Mouse (Mus musculus): ENCODE measurements around the gene Sost. TPM values are rescaled to one million over a fixed set of nuclear protein-coding genes. Genes with fewer than 3 reads are reported as not detected.

Sost gene
- not detected in 2 replicates for polyA plus RNA-seq (2014; fragmentation: Nextera tagmentation; extraction: Ambion mirVana)

DNA sequence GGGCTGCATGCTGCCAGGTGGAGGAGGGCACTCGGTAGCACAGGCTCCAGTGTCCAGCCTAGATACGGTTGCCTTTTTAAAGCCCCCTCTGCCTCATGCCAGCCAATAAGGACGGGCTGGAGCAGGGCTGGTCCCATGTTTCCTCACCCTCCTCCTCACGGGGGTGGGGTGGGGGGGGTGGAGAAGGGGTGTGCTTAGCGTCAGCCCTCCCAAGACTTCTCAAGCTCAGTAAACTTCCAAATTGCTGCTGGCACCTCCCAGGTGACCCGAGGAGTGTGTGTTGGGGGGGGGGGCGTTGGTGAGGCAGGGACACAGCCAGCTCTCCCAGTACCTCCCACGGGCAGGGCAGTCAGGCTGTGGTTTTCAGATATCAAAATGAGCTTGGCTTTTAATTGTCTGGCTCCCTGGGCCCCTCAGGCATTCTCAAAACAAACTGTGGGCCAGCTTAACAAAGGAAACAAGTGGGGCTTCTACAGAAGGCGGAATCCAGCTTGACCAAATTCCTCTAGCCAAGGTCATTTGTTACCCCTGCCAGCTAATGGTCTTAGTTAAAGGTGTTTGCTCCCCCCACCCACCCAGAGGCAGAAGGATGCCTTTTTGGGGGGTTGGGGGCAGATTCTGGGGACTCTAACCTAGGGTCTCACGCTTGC, at the start of gene Sost:
TSS of gene Sost (minus strand) at position 51 of the 650 bp plus-strand sequence.
- peaks cover 65% of the 10 kb centered on the region for H3K27me3 ChIP-seq (replicated peaks; ENCODE audit: control insufficient read depth, insufficient read depth, low read length)
- peaks cover 4% of the 10 kb centered on the region; the same call in 1 of the 2 replicates for H3K4me1 ChIP-seq (replicated peaks; ENCODE audit: control insufficient read depth, insufficient read depth, low read length)
- H3K36me3 ChIP-seq (ENCODE audit: control insufficient read depth, insufficient read depth, low read length): no peaks in the 10 kb centered on the region
- no peak for ATAC-seq (replicated peaks; ENCODE audit: low FRiP score)
- H3K9me3 ChIP-seq (ENCODE audit: control insufficient read depth, low read length): no peaks in the 10 kb centered on the region
- WGBS: 22% methylated on average over 10 of the region's 10 CpGs
- no peak within 1 kb of the TSS for H3K4me3 ChIP-seq (ENCODE audit: low read depth, low read length)
- H3K27ac ChIP-seq (ENCODE audit: low read depth, low read length): no peak within 1 kb of the TSS
- no peak for DNase-seq (ENCODE audit: low spot score)
- H3K4me2 ChIP-seq: no peak within 1 kb of the TSS
- H3K9ac ChIP-seq (ENCODE audit: low read depth, low read length): no peak within 1 kb of the TSS

DNA sequence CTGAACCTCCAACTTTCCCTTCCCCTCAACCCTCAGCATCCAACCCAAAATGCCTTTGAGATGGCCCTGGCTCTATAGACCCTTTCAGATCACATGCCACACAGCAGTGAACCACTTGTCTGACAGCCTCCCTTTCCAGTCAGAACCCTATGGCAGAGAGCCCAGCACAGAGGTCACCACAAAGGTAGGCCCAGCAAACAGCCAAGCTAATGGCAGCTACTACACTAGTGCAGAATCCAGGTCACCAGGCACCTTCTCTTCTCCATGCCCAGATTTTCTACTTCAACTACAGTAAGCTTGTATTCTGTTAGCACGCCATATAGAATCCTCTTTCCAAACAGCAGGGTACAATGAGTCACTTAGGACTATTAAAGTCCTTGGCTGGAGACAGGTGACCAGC, 49.3 kb upstream of the Sost start:
- H3K27me3 ChIP-seq (replicated peaks; ENCODE audit: control insufficient read depth, insufficient read depth, low read length): no peaks in the 10 kb centered on the region; the same call in 1 of the 2 replicates
- H3K4me1 ChIP-seq (replicated peaks; ENCODE audit: control insufficient read depth, insufficient read depth, low read length): no peaks in the 10 kb centered on the region
- no peak overlapping the region for H3K9ac ChIP-seq (ENCODE audit: low read depth, low read length)
- WGBS: 86% methylated on average over 1 of the region's 1 CpGs
- no peak overlapping the region for H3K4me3 ChIP-seq (ENCODE audit: low read depth, low read length)
- no peak overlapping the region for H3K27ac ChIP-seq (ENCODE audit: low read depth, low read length)
- DNase-seq (ENCODE audit: low spot score): no peak
- H3K36me3 ChIP-seq (ENCODE audit: control insufficient read depth, insufficient read depth, low read length): no peaks in the 10 kb centered on the region
- no peak for ATAC-seq (replicated peaks; ENCODE audit: low FRiP score)
- no peaks in the 10 kb centered on the region for H3K9me3 ChIP-seq (ENCODE audit: control insufficient read depth, low read length)
- no peak overlapping the region for H3K4me2 ChIP-seq

DNA sequence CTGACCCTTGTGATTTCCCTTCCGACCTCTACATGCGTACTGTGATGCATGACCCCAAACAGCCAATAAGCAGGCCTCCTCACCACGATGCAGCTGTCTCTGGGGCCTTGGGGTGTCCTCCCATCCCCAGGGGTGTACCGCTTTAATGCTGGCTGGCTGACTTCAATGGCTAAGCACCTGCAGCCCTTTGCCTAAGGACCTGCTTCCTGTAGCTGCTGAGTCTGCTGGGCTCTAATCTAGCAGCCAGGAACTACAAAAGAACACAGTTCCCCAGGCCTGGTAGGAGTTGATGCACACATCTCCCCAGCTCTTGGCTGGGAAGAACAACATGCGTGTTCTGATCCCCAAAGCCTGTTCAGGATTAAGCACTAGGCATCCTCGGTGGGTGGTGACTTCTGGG, 48.7 kb upstream of the Sost start:
- Histone ChIP-seq H3K9ac (ENCODE audit: low read depth, low read length) (no peak overlapping the region), H3K4me1 (replicated peaks; ENCODE audit: control insufficient read depth, insufficient read depth, low read length) (no peaks in the 10 kb centered on the region), H3K4me3 (ENCODE audit: low read depth, low read length) (no peak overlapping the region), H3K4me2 (no peak overlapping the region), H3K9me3 (ENCODE audit: control insufficient read depth, low read length) (no peaks in the 10 kb centered on the region), H3K27ac (ENCODE audit: low read depth, low read length) (no peak overlapping the region), H3K27me3 (replicated peaks; ENCODE audit: control insufficient read depth, insufficient read depth, low read length) (no peaks in the 10 kb centered on the region; the same call in 1 of the 2 replicates), H3K36me3 (ENCODE audit: control insufficient read depth, insufficient read depth, low read length) (no peaks in the 10 kb centered on the region)
- WGBS: 68% methylated on average over 6 of the region's 6 CpGs
- DNase-seq (ENCODE audit: low spot score) (no peak), ATAC-seq (replicated peaks; ENCODE audit: low FRiP score) (no peak)

DNA sequence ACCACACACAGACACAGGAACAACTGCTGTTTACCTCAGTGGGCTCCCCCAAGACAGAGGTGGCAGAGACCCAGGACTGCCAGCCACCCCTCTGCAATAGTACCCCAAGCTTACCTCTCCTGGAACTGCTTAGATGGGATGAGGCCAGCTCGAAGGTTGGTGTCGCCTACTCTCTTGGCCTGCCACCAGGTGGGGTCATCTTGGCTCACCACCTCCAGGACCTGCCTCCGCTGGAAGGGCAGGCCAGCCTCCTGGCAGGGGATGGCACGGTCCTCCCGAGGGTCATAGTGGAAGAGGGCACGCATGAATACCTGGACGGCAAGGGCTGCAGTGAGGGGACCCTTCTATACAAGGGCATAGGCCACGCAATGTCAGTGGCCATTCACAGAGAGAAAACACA, 46.4 kb upstream of the Sost start:
- Histone ChIP-seq H3K9ac (ENCODE audit: low read depth, low read length) (no peak overlapping the region), H3K4me1 (replicated peaks; ENCODE audit: control insufficient read depth, insufficient read depth, low read length) (no peaks in the 10 kb centered on the region), H3K27ac (ENCODE audit: low read depth, low read length) (no peak overlapping the region), H3K27me3 (replicated peaks; ENCODE audit: control insufficient read depth, insufficient read depth, low read length) (no peaks in the 10 kb centered on the region), H3K4me3 (ENCODE audit: low read depth, low read length) (no peak overlapping the region), H3K9me3 (ENCODE audit: control insufficient read depth, low read length) (no peaks in the 10 kb centered on the region), H3K36me3 (ENCODE audit: control insufficient read depth, insufficient read depth, low read length) (no peaks in the 10 kb centered on the region), H3K4me2 (no peak overlapping the region)
- WGBS: 82% methylated on average over 8 of the region's 8 CpGs
- DNase-seq (ENCODE audit: low spot score) (no peak), ATAC-seq (replicated peaks; ENCODE audit: low FRiP score) (no peak)

DNA sequence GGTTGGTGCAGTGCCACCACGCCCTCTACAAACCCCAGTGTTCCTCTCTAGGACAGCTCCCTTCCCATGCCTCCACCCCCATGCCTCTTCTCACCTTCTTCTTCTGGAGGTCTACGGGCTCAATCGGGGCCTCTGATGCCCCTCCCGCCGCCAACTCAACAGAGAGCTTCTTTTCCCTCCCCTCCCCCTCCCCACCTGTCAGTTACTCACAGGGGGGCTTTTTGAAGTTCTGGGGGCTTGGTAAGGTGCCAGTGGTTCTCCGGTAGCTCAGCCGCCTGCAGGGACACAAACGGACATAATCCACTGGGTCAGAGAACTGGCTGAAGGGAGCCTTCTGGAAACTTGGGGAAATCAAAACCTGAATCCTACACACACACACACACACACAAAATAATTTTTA, 44.7 kb upstream of the Sost start:
- no peak overlapping the region for H3K4me2 ChIP-seq
- WGBS: 71% methylated on average over 8 of the region's 8 CpGs
- H3K36me3 ChIP-seq (ENCODE audit: control insufficient read depth, insufficient read depth, low read length): no peaks in the 10 kb centered on the region
- no peak overlapping the region for H3K27ac ChIP-seq (ENCODE audit: low read depth, low read length)
- DNase-seq (ENCODE audit: low spot score) (no peak), ATAC-seq (replicated peaks; ENCODE audit: low FRiP score) (no peak)
- no peaks in the 10 kb centered on the region for H3K27me3 ChIP-seq (replicated peaks; ENCODE audit: control insufficient read depth, insufficient read depth, low read length)
- H3K4me1 ChIP-seq (replicated peaks; ENCODE audit: control insufficient read depth, insufficient read depth, low read length): no peaks in the 10 kb centered on the region
- no peaks in the 10 kb centered on the region for H3K9me3 ChIP-seq (ENCODE audit: control insufficient read depth, low read length)
- no peak overlapping the region for H3K4me3 ChIP-seq (ENCODE audit: low read depth, low read length)
- H3K9ac ChIP-seq (ENCODE audit: low read depth, low read length): no peak overlapping the region

DNA sequence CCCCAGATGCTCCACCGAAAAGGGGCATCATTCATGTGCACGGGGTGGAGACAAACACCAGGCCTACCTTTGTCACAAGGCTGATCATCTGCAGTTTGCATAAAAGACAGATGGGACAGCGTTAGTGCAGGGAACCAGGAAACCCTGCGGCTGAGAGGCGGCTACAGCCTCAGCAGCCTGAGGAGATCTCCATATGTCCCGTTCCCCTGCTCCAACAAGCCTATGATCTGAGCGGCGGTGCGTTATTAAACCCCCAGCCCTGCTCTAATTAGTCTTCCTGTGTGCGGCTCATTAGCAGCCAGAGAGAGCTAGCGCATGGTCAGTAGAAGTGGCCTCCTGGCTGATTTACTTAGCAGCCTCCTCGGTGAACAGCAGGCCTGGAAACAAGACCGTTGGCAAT, 43.3 kb upstream of the Sost start:
- Histone ChIP-seq H3K27ac (ENCODE audit: low read depth, low read length) (no peak overlapping the region), H3K36me3 (ENCODE audit: control insufficient read depth, insufficient read depth, low read length) (no peaks in the 10 kb centered on the region), H3K9ac (ENCODE audit: low read depth, low read length) (no peak overlapping the region), H3K27me3 (replicated peaks; ENCODE audit: control insufficient read depth, insufficient read depth, low read length) (no peaks in the 10 kb centered on the region), H3K4me1 (replicated peaks; ENCODE audit: control insufficient read depth, insufficient read depth, low read length) (no peaks in the 10 kb centered on the region), H3K9me3 (ENCODE audit: control insufficient read depth, low read length) (no peaks in the 10 kb centered on the region), H3K4me2 (no peak overlapping the region), H3K4me3 (ENCODE audit: low read depth, low read length) (no peak overlapping the region)
- no peak for DNase-seq (ENCODE audit: low spot score)
- WGBS: 80% methylated on average over 13 of the region's 13 CpGs
- ATAC-seq (replicated peaks; ENCODE audit: low FRiP score): no peak

DNA sequence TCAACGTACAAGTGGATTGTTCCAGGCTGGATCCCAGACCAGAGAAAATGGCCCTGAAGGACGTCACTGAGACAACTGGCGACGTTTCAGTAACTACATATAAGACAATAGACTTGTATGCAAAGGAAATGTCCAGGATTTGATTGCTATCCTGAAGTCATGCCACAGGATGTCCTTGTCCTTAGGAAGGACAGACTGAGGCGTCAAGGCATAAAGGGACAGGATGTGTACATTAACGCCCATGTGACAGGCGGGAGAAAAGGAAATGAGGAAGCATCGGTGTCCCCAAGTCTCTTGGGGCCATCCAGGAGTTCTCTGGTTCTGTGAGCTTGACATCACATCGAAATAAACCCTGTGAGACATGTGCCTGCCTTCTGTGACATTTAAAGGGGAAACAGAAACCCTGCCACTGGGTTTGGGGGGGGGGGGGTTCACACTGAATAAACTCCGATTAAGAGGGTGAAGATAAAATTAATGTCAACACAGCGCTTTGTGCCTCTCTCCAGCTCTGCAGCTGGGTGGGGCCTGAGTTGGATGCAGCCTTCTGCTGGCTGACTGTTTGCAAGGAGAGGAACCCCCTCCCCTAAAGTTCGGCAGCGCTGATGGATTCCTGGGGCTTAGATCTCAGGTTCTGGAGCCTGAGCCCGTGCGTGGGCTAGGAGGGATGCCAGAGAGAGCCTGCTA, 42.3 kb upstream of the Sost start:
- H3K27me3 ChIP-seq (replicated peaks; ENCODE audit: control insufficient read depth, insufficient read depth, low read length): no peaks in the 10 kb centered on the region
- no peak overlapping the region for H3K27ac ChIP-seq (ENCODE audit: low read depth, low read length)
- H3K4me3 ChIP-seq (ENCODE audit: low read depth, low read length): no peak overlapping the region
- DNase-seq (ENCODE audit: low spot score): no peak
- H3K4me1 ChIP-seq (replicated peaks; ENCODE audit: control insufficient read depth, insufficient read depth, low read length): no peaks in the 10 kb centered on the region
- WGBS: 65% methylated on average over 15 of the region's 15 CpGs
- H3K4me2 ChIP-seq: no peak overlapping the region
- no peaks in the 10 kb centered on the region for H3K9me3 ChIP-seq (ENCODE audit: control insufficient read depth, low read length)
- no peak overlapping the region for H3K9ac ChIP-seq (ENCODE audit: low read depth, low read length)
- no peak for ATAC-seq (replicated peaks; ENCODE audit: low FRiP score)
- no peaks in the 10 kb centered on the region for H3K36me3 ChIP-seq (ENCODE audit: control insufficient read depth, insufficient read depth, low read length)

DNA sequence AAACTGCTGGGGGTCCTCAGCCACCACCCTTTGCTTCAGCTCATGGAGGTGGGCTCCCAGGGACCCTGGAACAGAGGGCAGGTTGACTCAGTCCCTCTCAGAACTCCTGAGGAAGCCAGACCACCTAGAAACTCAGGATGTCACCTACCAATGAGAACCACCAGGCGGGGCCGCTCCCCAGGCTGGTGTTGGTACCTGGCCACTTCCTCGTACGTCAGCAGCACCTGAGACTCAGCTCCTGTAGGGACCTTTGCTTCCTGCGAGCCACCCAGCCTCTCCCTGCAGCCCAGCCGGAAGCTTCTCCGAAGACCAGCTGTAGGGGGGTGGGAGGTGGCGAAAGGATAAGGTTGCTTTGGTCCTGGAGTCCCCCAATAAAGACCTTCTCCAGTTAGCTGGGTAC, 41.6 kb upstream of the Sost start:
- ATAC-seq (replicated peaks; ENCODE audit: low FRiP score): no peak
- H3K9ac ChIP-seq (ENCODE audit: low read depth, low read length): no peak overlapping the region
- no peaks in the 10 kb centered on the region for H3K36me3 ChIP-seq (ENCODE audit: control insufficient read depth, insufficient read depth, low read length)
- no peak overlapping the region for H3K4me3 ChIP-seq (ENCODE audit: low read depth, low read length)
- DNase-seq (ENCODE audit: low spot score): no peak
- no peak overlapping the region for H3K4me2 ChIP-seq
- no peaks in the 10 kb centered on the region for H3K9me3 ChIP-seq (ENCODE audit: control insufficient read depth, low read length)
- no peaks in the 10 kb centered on the region for H3K4me1 ChIP-seq (replicated peaks; ENCODE audit: control insufficient read depth, insufficient read depth, low read length)
- H3K27ac ChIP-seq (ENCODE audit: low read depth, low read length): no peak overlapping the region
- 82% methylated on average over 8 of the region's 8 CpGs for WGBS
- H3K27me3 ChIP-seq (replicated peaks; ENCODE audit: control insufficient read depth, insufficient read depth, low read length): no peaks in the 10 kb centered on the region

DNA sequence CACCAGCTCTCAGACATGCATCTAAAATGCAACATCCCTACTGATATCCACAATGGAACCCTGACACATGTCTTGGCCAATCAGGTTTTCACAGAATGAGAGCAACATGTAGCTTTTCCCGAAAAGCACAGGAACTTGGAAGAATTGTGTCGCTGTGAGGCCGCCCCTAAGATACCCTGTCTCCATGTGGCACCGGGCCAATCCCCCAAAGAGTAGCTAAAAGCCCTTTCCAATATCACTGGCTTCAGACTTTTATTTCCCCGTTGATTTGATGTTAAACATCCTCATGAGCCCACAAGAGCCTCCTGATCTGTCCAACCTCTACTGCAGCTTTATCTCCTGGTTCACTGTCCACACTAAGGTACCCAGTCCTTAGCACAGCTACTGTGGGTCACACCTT, 39.9 kb upstream of the Sost start:
- no peaks in the 10 kb centered on the region for H3K36me3 ChIP-seq (ENCODE audit: control insufficient read depth, insufficient read depth, low read length)
- WGBS: 87% methylated on average over 5 of the region's 5 CpGs
- DNase-seq (ENCODE audit: low spot score) (no peak), ATAC-seq (replicated peaks; ENCODE audit: low FRiP score) (no peak)
- H3K27ac ChIP-seq (ENCODE audit: low read depth, low read length): no peak overlapping the region
- H3K9me3 ChIP-seq (ENCODE audit: control insufficient read depth, low read length): no peaks in the 10 kb centered on the region
- H3K4me1 ChIP-seq (replicated peaks; ENCODE audit: control insufficient read depth, insufficient read depth, low read length): no peaks in the 10 kb centered on the region
- no peak overlapping the region for H3K9ac ChIP-seq (ENCODE audit: low read depth, low read length)
- no peaks in the 10 kb centered on the region for H3K27me3 ChIP-seq (replicated peaks; ENCODE audit: control insufficient read depth, insufficient read depth, low read length)
- H3K4me3 ChIP-seq (ENCODE audit: low read depth, low read length): no peak overlapping the region
- H3K4me2 ChIP-seq: no peak overlapping the region

Measured in liver, embryonic 11.5 days (tissue).